Mouse (Mus musculus) heart, adult 8-10 months (tissue): ENCODE results near the gene Cars. TPM values are rescaled to one million over a fixed set of nuclear protein-coding genes. Genes with fewer than 3 reads are reported as not detected.
A peak's percentile ranks its signal among the peaks of the same experiment; 100 is the strongest.
"Not testable (repeated sequence)": the region's sequence is repeated elsewhere in the genome, so short reads cannot be mapped to it uniquely, and the experiment has no call there.

Source experiments
- DNase-seq: peaks from one replicate; pipeline ENCODE4 v3.0.0; 2022; ENCODE audit warnings: low spot score
- total RNA-seq, 4 experiments: library from RNA; stranded (reverse); gene quantifications; 2 replicates each; pipeline ENCODE4 v1.2.4; 2022

Gene Cars
- total RNA-seq, 4 experiments from 2014 or later: 18.4 to 25.1 (median 22.4) TPM

- peak; percentile 55 for DNase-seq
These were observed 12.3 kb downstream of the Cars start for GRCm38 (mm10) chr7:143587586-143587985.

GRCm38 (mm10) chr7:143583956-143584355 is 15.9 kb downstream of the Cars start:
- peak; percentile 52 for DNase-seq

- no peak for DNase-seq
These were observed 16.9 kb downstream of the Cars start for GRCm38 (mm10) chr7:143583025-143583424.

- no peak for DNase-seq
These were observed 24.1 kb downstream of the Cars start for GRCm38 (mm10) chr7:143575751-143576150.

GRCm38 (mm10) chr7:143565648-143566039 is 34.2 kb downstream of the Cars start:
- no peak for DNase-seq

GRCm38 (mm10) chr7:143565015-143565647 is 34.8 kb downstream of the Cars start:
- no peak for DNase-seq

- DNase-seq: no peak
These were observed 36.1 kb downstream of the Cars start for GRCm38 (mm10) chr7:143563787-143564186.

- no peak for DNase-seq
These were observed 42.3 kb downstream of the Cars start for GRCm38 (mm10) chr7:143557616-143558015.

GRCm38 (mm10) chr7:143556964-143557610 is 42.8 kb downstream of the Cars start:
- DNase-seq: peak; percentile 31

GRCm38 (mm10) chr7:143549588-143550220 is 50.2 kb downstream of the Cars start:
- DNase-seq: no peak

GRCm38 (mm10) chr7:143548976-143549457 is 50.9 kb downstream of the Cars start, which contains the start of gene Nap1l4:
Gene Nap1l4, minus strand, starts transcription at chr7:143549106.
- peak; percentile 100 for DNase-seq

- no peak for DNase-seq
These were observed 51.5 kb downstream of the Cars start for GRCm38 (mm10) chr7:143548231-143548961.

- DNase-seq: no peak
These were observed 53.3 kb downstream of the Cars start for GRCm38 (mm10) chr7:143546554-143546953.

GRCm38 (mm10) chr7:143544368-143544767 is 55.5 kb downstream of the Cars start:
- DNase-seq: no peak

- no peak for DNase-seq
These were observed 61.2 kb downstream of the Cars start for GRCm38 (mm10) chr7:143538671-143539070.

- DNase-seq: not testable (repeated sequence)
These were observed 61.7 kb downstream of the Cars start for GRCm38 (mm10) chr7:143538229-143538628.

GRCm38 (mm10) chr7:143536251-143536650 is 63.6 kb downstream of the Cars start:
- DNase-seq: no peak

GRCm38 (mm10) chr7:143533284-143533683 is 66.6 kb downstream of the Cars start:
- DNase-seq: no peak

- DNase-seq: no peak
These were observed 67.5 kb downstream of the Cars start for GRCm38 (mm10) chr7:143532410-143532809.

- no peak for DNase-seq
These were observed 80.6 kb downstream of the Cars start for GRCm38 (mm10) chr7:143519333-143519732.

GRCm38 (mm10) chr7:143514416-143514768 is 85.5 kb downstream of the Cars start:
- DNase-seq: no peak
